Mouse (Mus musculus) brain, embryonic 14.5 days (tissue): Measurements from ENCODE around the gene Ddx31.

Experiments
- CTCF ChIP-seq: fragments of 200-500 bp; IDR thresholded peaks from 2 replicates; pipeline ENCODE4 v1.5.1; 2012; ENCODE audit warnings: inconsistent platforms, mild to moderate bottlenecking, moderate library complexity, borderline replicate concordance; ENCODE audit not compliant: insufficient read depth, insufficient read length; ENCODE audit errors: extremely low read depth
- POLR2A ChIP-seq: fragments of 200-500 bp; IDR thresholded peaks from 2 replicates; pipeline ENCODE4 v1.6.1; 2012; ENCODE audit warnings: mild to moderate bottlenecking, inconsistent platforms, borderline replicate concordance; ENCODE audit not compliant: poor library complexity, insufficient read depth, insufficient read length, severe bottlenecking; ENCODE audit errors: extremely low read depth

DNA sequence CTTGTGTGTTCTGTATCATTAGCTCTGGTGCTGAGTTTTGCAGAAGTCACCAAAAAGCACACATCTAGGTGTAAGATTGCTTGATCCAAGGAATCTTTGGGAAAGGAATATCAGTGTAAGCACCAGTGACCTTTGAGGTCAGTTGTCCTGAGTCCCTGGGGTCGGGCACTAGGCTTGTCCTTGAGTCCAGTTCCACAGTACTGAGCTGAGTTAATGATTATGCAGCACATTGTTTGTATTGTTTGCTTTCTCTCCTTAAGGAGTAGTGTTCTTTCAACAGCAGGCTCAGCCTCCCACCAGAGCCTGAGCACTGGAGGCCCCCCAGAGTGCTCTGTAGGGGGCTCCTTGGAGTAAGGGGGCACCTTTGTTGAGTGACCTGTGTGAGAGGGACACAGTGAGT, 52.6 kb downstream of the Ddx31 start:
- TF ChIP-seq CTCF (no peak), POLR2A (no peak)
